Mouse (Mus musculus): ENCODE data around the gene Gramd1b.

The Gramd1b gene

DNA sequence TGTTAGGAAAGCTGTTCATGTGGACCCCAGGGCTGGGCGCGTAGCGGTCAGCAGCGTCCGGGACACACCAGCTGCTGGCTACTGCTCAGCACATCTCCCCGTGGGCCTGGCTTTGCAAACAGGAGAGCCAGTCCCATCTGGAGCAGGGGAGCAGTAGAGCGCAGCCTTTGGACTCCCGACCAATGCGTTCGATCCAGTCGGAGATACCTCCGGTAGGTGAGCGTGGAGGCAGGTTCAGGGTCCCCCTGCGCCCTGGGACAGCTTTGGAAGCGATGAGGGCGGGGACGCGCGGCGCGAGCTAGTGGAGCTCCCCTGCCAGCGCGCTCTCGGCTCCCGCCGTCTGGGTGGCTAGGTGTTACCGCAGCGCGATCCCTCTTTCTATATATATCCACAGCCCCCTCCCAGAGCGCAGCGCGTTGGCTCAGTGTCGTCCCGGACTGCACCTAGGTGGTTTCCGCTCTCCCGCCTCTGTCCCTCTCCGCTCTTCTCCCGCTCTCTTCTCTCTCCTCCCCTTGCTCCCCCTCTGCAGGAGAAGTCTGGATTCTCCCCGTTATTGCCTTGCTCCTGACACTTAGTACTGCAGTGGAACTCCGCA lies at the start of gene Gramd1b:
Gramd1b (minus strand) TSS at position 357 of the 595 bp plus-strand sequence.
- DNase-seq, result no peak

DNA sequence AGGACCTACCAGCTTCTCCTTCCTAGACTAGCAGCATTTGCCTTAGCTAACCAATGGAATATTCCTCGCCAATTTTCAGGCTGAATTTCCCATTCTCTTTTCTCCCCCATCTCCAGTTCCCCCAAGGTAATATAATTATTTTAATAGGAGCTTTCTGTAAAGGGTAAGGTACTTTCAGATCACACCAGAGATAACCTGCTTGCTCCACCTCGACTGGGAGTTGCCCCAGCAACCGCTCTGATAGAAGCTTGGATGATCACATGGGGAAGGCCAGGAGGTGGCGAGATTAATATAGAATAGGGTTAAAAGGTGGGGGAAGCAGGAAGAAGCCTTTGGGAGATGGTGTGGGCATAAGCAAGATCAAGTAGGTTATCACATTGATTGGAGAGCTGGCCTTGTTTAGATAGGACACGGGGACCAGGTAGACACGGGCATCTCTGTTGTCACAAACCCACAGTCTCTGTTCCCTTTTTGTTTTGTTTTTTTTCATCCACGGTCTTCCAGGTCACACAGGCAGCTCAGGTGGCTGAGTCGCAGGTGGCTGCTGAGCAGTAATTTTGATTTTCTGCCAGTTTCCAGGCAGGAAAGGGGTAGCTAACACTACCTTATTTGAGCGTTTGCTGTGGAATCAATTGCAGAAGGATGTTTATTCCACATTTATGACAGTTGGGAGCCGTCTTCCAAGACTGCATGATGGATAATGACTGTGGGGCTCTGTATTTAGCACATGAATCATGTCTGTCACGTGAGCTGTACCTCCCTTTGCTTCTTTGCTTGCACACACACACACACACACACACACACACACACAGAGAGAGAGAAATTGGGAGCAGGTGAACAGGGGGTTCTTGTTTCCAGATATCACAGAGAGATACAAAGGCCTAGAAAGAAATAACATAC lies 47.8 kb upstream of the Gramd1b start:
- no peak for DNase-seq

DNA sequence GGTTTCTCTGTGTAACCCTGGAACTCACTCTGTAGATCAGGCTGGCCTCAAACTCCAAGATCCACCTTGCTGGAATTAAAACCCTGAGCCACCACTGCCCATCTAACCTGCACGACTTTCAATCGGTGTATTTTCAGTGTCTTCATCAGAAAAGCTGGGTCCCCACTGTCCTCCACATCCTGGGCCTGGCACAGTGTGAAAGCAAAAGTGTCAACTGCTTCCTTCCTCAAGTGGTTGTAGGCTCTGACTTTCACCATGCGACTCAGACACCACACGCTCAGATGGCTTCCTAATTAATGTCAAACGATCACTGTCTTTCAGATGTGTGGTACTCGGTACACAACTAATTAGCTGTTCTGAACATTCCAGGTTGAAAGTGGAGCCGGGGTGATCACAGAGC lies 45.9 kb upstream of the Gramd1b start:
- no peak for DNase-seq

DNA sequence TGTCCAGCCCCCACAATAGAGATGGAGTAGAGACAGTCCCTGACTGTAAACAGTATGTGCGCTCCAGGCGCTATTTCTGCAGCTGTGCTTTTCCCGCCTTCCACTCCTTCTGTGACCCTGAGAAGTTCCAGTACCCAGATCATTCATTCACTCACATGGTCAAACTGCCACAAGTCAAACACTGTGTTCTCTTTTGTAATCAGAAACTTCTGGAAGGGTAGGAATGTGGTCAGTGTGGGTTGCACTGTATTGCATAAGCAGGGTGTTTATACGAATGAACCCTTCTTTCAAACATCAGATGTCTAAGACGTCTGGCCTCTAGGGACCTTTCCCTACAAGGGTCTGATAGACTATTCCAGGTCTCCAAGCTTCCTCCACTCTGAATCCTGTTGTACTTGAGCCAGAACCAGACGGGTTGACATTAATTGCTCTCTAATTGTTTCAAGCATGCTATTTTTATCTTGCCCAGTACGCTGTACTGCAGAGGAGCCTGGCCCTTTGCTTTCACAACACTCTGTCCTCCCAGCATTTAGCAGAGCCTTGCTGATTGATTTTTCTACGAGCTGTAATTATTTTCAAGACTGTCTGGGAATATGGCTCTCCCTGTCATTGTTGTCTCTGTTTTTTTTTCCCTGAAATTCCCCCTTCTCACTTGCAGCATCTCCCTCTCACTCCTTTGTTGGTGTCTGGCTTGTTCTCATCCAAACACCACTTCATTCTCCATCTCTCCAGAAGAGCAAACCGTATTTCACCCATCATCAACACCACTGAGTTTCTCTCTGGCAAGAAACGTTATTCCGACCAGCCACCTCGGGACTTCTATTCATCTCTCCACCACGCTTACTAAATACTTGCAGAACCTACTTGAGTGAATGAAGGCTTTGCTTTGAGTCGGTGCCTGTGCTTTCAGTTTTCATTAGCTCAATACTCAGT lies 44.1 kb upstream of the Gramd1b start:
- DNase-seq, result peak; percentile 83

DNA sequence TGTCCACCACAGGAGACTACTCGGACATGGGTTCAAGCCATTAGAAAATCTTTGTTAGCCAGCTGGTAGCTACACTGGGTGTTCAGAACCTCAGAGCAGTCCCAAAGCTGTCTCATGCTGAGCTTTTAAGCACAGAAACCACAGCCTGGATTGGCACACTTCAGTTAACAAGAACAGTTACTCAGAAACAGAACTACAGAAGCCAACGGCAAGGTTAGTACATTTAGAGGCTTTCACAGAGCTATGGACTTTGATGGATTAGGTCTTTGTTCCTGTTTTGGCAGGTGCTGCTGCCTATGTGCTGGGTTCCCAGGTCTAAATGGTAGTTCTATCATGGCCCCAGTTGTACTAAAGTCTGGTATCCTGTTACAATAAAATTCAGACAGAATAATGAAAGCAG lies 40.1 kb upstream of the Gramd1b start:
- no peak for DNase-seq

DNA sequence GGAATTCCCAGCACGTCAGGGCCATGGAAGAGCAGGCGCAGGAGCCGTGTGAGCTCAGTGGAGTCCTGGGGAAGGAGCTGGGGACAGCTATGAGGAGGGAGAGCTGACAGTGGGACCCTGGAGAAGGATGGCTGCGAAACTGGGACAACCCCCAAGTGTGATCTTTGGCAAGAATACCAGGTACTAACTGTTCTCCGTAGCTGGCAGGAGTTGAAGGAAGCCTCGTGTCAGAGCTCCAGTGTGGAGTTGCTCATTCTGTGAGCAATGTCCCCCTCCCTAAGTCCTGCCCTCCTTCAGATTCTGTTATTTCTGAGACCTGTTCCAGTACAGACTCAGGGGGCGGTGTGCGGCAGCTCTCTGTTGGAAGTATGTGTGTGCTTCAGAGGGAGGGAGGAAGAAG lies 36.9 kb upstream of the Gramd1b start:
- DNase-seq, result peak; percentile 65

DNA sequence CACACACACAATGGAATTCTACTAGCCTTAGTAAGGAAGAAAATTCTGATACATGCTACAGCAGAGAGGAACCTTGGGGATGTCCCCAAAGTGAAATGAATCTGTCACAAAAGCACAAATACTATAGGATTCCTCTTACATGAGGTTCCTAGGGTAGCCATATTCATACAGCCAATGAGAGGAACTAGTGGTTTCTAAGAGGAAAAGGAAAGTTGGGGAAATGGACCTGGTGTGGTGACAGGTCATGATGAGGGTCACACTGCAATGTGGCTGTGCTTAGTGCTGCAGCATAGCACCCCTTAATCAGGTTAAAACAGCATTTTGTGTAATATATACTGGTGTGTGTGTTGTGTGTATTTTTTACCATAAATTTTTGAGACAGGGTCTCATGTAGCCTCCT lies 32.6 kb upstream of the Gramd1b start:
- DNase-seq, result no peak

DNA sequence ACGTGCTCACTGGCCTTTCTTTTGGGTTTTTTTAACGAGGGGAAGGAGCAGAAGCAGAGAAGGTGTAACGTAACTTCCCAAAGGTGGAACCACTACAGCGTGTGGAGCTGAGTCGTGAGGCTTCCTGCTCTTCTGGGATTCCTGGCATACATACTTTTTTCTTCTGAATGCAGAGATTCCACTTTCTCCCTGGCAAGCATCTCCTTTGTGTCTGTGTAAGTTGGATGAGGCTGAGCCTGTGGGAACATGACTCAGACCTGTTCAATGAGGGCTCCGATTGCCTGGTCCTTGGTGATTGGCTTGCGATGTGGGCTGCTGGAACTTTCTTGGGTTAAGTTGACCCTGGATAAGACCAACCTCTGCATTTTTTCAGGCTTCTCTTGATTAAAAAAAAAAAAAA lies 28.5 kb upstream of the Gramd1b start:
- DNase-seq, result no peak

DNA sequence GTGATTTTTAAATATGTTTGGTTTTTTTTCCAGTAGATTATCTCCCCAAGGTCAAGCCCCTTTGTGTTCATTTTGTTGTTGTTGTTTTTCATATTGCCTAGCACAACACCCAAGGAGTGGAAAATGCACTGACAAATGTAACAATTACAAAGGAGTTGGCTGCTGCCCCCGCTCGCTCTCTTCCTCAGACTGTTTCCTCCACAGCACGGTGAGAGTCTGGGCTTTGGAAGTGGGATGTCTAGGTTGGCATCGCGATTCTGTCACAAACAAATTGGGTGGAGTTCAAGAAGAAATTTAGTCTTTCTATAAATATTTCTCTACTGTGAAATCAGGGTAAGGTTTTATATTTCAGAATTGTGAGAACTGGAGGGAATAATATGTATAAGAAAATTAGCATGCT lies 26.6 kb upstream of the Gramd1b start:
- no peak for DNase-seq

DNA sequence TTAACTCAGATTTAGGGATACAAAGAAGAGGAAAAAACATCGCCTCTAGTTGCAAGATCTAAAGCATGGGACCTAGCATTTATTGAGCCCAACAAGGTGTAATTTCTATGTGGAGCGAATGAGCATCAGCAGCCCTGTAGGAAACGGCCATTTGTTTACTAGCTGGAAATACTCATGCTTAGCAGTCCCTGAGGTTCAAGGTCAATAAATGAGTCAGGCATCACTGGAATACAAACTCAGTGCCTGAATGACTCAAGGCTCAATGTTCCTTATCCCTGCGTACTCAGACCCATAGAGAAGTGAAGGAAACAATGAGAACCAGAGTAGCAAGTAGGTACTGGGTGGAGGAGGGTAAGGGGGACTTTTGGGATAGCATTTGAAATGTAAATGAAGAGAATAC lies 25.2 kb upstream of the Gramd1b start:
- DNase-seq, result no peak

DNA sequence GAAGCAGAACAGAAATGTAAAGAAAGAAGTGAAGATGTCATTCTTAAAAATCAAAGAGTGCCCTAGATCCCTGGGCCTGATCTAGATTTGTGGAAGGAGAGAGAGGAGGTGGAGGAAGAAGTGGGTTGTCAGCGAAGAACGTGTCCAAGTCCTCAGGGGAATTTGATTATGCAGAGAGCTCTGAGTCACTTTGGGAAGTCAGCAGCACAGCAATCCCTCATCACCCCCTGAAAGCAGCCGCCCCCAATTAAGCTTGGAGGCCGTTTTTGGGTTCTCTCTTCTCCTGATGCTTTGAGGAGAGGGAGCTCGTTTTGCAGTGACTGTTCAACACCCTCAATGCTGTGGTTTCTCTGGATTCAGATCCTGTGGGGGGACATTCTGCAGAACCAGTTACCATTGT lies 24.1 kb upstream of the Gramd1b start:
- DNase-seq, result no peak

DNA sequence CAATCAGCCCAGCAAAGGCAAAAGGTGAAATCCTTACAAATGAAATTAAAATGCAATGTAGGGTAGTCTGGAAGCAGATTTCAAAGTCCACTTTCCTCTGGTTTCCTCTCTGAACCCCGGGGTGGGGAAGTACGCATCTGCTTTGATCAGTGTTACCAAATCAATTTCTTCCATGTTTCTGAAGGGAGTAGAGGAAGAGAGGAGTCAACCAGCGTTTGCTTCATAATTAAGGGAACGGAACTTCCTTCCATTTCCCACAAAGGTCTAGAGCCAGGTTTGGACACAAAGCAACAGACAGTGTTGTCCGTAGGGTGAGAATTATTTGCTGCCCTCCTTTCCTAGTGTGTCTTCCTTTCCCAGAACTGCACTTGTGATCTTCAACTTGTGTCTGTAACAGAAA lies 16.7 kb upstream of the Gramd1b start:
- no peak for DNase-seq

DNA sequence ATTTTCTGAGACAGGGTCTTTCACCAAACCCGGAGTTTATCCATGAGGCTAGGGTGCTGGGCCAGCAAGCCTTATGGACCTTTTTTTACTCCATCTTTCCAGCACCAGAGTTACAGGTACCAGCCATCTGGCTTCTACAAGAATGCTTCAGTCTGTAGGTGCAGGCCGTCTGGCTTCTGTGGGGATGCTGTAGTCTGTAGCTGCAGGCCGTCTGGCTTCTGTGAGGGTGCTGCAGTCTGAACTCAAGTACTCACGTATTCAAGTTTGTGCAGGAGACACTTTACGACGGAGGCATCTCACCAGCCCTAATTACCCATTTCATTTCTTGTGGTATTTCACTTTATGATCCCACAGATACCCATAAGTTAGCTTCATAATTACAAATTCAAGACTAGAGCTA lies 14.0 kb upstream of the Gramd1b start:
- no peak for DNase-seq

DNA sequence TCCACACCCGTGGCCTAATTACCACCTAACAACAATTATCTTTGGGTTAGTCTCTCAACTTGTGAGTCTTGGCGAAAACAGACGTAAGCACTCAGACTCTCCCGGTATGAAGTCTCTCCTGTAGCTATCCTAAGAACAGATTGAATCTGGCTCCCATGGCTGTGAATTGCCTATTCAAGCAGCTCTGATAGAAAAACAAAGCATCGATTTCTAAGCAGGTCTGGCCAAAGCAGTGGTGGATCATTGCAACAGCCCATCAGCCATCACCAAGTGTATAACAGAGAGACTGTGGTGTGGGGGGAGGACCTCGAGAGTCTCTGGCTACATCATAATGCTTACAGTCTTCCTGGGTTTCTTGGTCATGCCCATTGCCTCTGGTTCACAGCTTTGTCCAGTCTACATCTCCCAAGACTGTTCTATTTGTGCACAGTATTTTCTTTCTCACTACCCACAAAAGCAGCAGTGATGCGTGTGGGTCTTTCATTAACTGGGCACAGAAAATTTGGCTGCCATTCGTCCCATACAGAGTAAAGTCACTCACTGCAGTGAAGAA lies 8.5 kb upstream of the Gramd1b start:
- DNase-seq, result no peak

DNA sequence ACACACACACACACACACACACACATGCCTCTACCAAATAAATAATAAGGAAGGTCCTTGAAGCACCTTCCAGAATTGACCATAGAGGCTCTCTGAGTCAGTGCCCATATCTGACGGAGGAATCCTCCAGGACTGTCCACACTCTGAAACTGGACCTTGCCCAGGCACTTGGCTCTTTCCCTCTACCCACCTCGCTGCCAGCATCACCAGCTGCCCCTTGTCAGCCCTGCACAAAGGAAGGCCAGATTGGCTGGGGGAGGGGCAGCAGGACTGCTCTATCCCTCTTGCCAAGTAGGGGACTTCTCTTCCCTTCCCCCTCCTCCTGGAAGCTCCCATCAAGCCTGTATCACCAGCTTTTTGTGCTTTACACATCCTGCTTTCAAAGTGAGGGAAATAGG lies 6.5 kb upstream of the Gramd1b start:
- peak; percentile 47 for DNase-seq

DNA sequence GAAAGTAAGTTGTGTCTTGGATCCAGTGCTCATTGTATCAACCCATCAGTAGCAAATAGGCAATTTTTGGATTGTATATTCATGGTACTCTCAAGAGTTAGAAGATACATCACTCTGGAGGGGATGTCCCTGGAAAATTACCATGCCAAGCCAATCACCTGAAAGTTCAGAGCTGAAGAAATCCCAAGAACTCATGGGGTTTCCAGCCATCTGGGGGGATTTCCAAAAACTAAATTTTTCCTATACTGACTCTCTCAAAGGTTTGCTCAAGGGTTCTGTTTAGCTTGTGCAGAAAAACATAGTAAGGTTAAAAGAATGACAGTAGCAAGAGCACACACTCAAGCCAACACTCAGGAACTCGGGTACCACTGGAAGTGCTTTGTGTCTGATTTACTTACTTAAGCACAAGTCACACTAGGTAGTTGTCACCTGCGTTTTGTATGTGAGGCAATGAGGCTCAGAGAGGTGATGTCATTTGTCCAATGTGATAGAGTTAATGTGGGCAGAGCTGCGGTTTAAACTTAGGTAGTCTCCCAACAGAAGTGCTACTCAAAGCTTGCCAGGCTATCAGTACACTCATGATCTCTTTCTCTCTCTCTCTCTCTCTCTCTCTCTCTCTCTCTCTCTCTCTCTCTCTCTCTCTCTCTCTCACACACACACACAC lies 6.0 kb upstream of the Gramd1b start:
- no peak for DNase-seq

DNA sequence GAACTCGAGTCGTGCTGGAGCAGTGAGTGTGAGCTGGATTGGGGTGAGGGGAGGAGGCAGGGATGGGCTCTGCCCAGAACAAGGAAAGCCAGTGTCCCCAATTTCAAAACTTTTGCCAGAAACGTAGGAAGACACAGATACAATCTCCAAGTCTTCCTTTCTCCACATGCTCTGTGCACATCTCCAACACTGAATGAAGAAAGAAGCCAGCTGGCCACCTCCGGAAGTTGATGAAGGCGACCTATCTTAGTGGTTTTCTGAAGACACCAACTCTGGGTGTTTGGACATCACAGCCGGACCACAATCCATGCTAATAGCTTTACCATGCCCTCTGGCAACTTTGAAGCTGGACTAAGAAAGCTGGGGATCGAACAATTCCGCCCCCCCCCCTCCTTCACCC lies 647 bp downstream of the Gramd1b start:
- DNase-seq, result no peak

DNA sequence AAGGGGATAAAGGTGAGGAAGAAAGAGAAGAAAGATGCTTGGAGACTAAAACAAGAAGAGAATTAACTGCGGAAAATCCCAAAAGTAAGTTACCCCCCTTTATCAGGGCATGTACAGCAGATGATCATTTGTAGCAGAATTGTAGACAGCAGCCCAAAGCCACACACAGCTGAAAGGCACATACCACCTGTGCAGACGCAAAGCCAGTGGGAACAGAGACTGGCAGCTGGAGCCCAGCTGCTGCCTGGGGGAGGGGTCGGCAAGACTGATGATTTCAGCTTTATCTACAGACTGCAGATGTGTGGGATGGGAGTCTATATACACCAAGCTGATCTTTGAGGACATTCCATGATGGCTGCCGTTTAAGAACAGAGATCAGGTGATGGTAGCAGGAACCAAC lies 2.5 kb downstream of the Gramd1b start:
- no peak for DNase-seq

DNA sequence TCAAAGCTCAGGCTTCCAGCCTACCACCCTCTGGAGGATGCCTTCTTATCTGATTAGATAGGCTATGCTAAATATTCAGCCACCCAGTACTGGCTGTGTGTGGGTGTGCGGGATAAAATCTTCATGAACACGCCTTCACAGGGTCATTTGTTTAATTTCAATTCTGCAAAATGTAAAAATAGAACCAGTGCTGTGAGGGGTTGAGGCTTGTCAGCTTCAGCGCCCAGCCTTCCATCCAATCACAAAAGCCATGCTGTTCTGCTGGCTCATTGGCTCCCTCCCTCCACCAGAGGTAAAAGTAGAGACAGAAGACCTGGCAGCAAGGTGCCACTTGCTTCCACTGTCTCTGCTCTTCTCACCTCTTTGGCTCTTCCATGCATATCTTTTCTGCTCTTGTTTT lies 4.3 kb downstream of the Gramd1b start:
- no peak for DNase-seq

DNA sequence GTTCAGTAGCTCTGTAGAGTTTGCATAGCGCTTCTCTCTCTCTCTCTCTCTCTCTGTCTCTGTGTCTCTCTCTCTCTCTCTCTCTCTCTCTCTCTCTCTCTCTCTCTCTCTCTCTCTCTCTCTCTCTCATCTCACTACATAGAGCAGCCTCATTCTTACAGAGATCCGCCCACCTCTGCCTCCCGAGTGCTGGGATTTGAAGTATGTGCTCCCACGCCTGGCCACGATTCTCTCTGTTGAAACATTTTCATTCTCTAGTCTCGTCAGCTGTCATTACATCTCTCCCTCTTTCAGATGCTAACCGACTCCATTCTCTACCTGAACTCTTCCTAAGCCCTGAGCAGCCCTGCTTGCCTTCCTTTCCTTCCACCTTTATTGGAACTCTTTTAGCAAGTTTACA lies 9.0 kb downstream of the Gramd1b start:
- DNase-seq, result no peak

DNA sequence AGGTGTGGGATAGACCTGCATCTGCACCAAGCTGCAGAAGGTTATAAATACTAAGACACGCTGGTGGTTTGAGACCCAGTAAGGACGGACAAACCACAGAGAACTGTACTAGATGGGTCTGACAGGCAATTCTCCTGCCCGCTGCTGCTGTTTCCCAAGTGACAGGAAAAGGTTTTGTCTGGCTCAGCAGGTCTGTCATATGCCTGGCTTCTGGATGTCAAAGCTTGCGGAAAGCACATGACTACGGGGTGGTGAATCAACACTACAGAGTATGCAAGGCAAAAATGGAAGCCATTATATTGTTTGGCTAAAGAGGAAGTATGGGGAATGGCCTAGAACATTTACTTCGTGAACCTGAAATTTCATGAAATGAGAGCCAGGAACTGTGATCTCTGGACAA lies 10.1 kb downstream of the Gramd1b start:
- DNase-seq, result no peak

DNA sequence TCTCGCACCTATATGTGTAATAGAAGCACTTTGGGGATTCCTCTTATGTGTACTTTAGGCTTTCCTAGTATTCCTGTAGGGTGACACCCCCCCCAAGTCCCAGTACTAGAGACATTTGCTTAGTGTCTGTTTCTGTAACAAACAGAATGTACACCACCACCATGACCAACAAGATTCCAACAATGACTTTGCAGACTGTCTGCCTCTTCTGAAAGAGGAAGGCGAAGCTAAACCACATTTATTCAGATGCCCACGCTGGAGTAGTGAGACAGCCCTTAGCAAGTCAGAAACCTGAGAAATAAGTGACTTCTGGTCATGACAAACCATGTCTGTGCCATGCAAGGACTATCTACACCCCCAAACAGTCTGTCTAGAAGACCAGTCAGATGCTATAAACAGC lies 11.9 kb downstream of the Gramd1b start:
- DNase-seq, result no peak

DNA sequence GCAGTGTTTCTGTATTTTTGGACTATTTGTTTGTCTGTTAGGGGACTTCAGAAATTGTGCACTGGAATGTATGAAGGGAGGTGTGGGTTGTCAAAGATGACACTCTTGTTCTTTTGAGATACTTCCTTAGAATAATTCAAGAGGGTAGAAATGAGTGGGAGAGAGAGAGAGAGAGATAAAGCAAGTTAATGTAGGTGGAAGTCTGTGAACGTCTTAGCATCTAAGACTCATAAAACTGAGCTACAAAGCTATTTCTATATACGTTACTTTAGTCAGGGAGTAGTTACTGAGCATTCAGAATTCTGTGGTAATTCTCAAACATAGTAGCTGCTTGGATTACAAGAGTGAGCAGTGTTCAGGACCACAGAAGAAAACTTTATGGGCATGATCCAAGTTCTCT lies 19.2 kb downstream of the Gramd1b start:
- DNase-seq, result no peak

Measured in lung, postnatal 36 days (tissue).